Mouse (Mus musculus): ENCODE results near the gene Agbl4.

DNA sequence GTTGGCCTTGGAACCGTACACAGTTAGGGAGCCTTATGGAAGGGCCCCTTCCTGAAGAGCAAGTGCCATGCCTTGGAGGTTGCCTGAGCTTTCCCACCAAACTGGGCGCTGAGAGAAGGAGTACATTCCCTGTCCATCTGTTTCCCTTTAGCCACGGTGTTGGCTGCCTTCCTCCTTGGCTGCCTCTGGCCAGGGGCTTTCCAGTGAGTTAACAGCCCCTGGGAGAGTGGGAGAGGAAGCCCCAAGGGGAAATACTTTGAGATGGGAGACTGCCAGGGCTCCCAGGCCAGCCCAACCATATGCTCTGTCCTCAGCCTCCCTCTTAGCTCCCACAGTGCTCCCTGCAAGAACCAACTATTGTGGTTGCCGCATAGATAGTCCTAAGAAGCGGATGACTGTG, 1087.7 kb downstream of the Agbl4 start:
- no peak for TF ChIP-seq POLR2A (IDR thresholded peaks at IDR 0.05; ENCODE audit: borderline replicate concordance, extremely low read depth, insufficient read depth, insufficient read length, poor library complexity, severe bottlenecking)
- no peak for TF ChIP-seq CTCF (IDR thresholded peaks at IDR 0.05; ENCODE audit: borderline replicate concordance, extremely low read depth, insufficient read depth, insufficient read length)
